Comparison of ENCODE assay signal across 13 mouse cellular contexts in the genomic region with DNA sequence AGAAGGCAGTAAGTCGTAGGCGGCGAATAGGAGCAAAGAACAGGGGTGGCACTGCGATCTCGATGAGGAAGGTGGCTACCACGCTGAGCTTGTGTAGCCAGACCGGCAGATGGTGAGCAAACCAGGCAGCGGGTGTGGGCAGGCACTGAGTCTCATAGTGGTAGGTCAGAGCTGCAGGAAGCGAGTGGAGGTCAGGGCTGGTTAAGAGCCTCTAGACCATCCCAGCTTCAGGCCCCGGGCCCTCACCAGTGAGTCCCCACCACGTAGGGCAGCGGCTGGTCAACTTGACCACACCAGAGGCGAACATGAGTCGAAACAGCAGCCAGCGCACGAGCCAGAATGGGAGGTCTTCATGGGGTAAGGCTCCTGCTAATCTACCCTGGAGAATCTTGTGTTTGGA. TPM values are rescaled to one million over a fixed set of nuclear protein-coding genes. Genes with fewer than 3 reads are reported as not detected.
DNase-seq lines count a peak whose midpoint lies in the region; ATAC-seq and TF ChIP-seq lines count a peak whose summit lies in the region.
"Had no signal": no experiment of that assay in that cellular context is flagged by ENCODE, and none has a peak within 500 bp of the region (broad histone marks: within the 10 kb centered on the region; RNA-seq: fewer than 3 reads in every experiment).

No protein-coding gene starts in this region.

- ATAC-seq in forebrain, embryonic 13.5 days, result no peak
- no peak for ATAC-seq in forebrain, embryonic 14.5 days
- no peak for ATAC-seq in kidney, embryonic 16.5 days (ENCODE audit: low FRiP score, low TSS enrichment)
- ATAC-seq in G1E (ENCODE audit: extremely low read depth, insufficient number of reproducible peaks, low FRiP score, poor library complexity, severe bottlenecking), result no peak
- ATAC-seq in liver, embryonic 14.5 days (ENCODE audit: insufficient read depth), result no peak
- no peak for ATAC-seq in megakaryocyte-erythroid progenitor cell, adult 5-6 weeks (replicated peaks; ENCODE audit: low FRiP score, low TSS enrichment, poor library complexity, severe bottlenecking)
- ATAC-seq: CD4-positive, CD25-positive, alpha-beta regulatory T cell, adult 4 months had no signal

- H3K9ac ChIP-seq in forebrain, embryonic 13.5 days, result peak overlapping the region; percentile 90; the same call in 1 of the 2 replicates
- no peak overlapping the region; the same call in 1 of the 2 replicates for H3K9ac ChIP-seq in forebrain, embryonic 14.5 days (ENCODE audit: low read length)
- H3K9ac ChIP-seq in kidney, embryonic 16.5 days (replicated peaks; ENCODE audit: low read length), result peak overlapping the region; percentile 77; the same call in 1 of the 2 replicates
- H3K9ac ChIP-seq in liver, embryonic 14.5 days (replicated peaks), result peak overlapping the region; percentile 96; the same call in 1 of the 2 replicates

- H3K4me1 ChIP-seq in forebrain, embryonic 13.5 days, result peaks cover 37% of the 10 kb centered on the region
- peaks cover 14% of the 10 kb centered on the region for H3K4me1 ChIP-seq in forebrain, embryonic 14.5 days (ENCODE audit: control insufficient read depth, insufficient read depth, low read length)
- H3K4me1 ChIP-seq in kidney, embryonic 16.5 days (ENCODE audit: insufficient read depth, low read length), result peaks cover 22% of the 10 kb centered on the region
- H3K4me1 ChIP-seq in G1E (ENCODE audit: insufficient read depth, low read depth, low read length), result peaks cover 36% of the 10 kb centered on the region
- peaks cover 14 to 22% of the 10 kb centered on the region in 2 experiments for H3K4me1 ChIP-seq in liver, embryonic 14.5 days (replicated peaks; ENCODE audit: control insufficient read depth in 2 of 2, insufficient read depth in 2 of 2, low read length in 1 of 2)

- no peak for TF ChIP-seq EP300 in liver, embryonic 14.5 days (IDR thresholded peaks at IDR 0.05; ENCODE audit: low read depth)

- H3K9me3 ChIP-seq in forebrain, embryonic 13.5 days (replicated peaks), result no peaks in the 10 kb centered on the region
- H3K9me3 ChIP-seq in forebrain, embryonic 14.5 days (replicated peaks; ENCODE audit: control insufficient read depth, low read length), result no peaks in the 10 kb centered on the region
- no peaks in the 10 kb centered on the region for H3K9me3 ChIP-seq in kidney, embryonic 16.5 days (ENCODE audit: low read length)
- no peaks in the 10 kb centered on the region for H3K9me3 ChIP-seq in G1E (replicated peaks)
- no peaks in the 10 kb centered on the region for H3K9me3 ChIP-seq in liver, embryonic 14.5 days (ENCODE audit: control insufficient read depth, low read length)

- no peak for TF ChIP-seq CTCF in G1E (IDR thresholded peaks at IDR 0.05; ENCODE audit: low read depth, low read length)
- TF ChIP-seq CTCF in liver, embryonic 14.5 days (IDR thresholded peaks at IDR 0.05; ENCODE audit: low read depth), result no peak

- H3K4me2 ChIP-seq in forebrain, embryonic 13.5 days, result peak overlapping the region; percentile 83; the same call in 1 of the 2 replicates
- no peak overlapping the region for H3K4me2 ChIP-seq in forebrain, embryonic 14.5 days (ENCODE audit: low read length)
- H3K4me2 ChIP-seq in kidney, embryonic 16.5 days (replicated peaks; ENCODE audit: low read depth, low read length), result no peak overlapping the region
- peak overlapping the region; percentile 77 for H3K4me2 ChIP-seq in liver, embryonic 14.5 days (ENCODE audit: low read depth)

- no peak overlapping the region; the same call in 1 of the 2 replicates for H3K4me3 ChIP-seq in forebrain, embryonic 13.5 days
- no peak overlapping the region for H3K4me3 ChIP-seq in forebrain, embryonic 14.5 days (ENCODE audit: low read depth, low read length)
- H3K4me3 ChIP-seq in kidney, embryonic 16.5 days (ENCODE audit: low read length), result no peak overlapping the region
- H3K4me3 ChIP-seq in G1E (ENCODE audit: low read depth, low read length), result peak overlapping the region; percentile 48; the same call in 1 of the 2 replicates
- peak overlapping the region in 1 of 2 experiments; percentile 80; a peak in 1 of 4 replicates for H3K4me3 ChIP-seq in liver, embryonic 14.5 days (ENCODE audit: insufficient read depth in 1 of 2, low read depth in 2 of 2, low read length in 2 of 2)

- H3K27me3 ChIP-seq in forebrain, embryonic 13.5 days, result no peaks in the 10 kb centered on the region
- no peaks in the 10 kb centered on the region for H3K27me3 ChIP-seq in forebrain, embryonic 14.5 days (replicated peaks; ENCODE audit: control insufficient read depth, insufficient read depth, low read length)
- H3K27me3 ChIP-seq in kidney, embryonic 16.5 days (ENCODE audit: insufficient read depth, low read length), result no peaks in the 10 kb centered on the region
- no peaks in the 10 kb centered on the region for H3K27me3 ChIP-seq in G1E (ENCODE audit: insufficient read depth, low read length)
- H3K27me3 ChIP-seq in liver, embryonic 14.5 days (ENCODE audit: control insufficient read depth, insufficient read depth, low read length), result no peaks in the 10 kb centered on the region

- DNase-seq in forebrain, embryonic 14.5 days (ENCODE audit: low spot score), result no peak
- no peak for DNase-seq in kidney, adult 11 months
- DNase-seq in G1E (ENCODE audit: low spot score), result no peak
- DNase-seq in liver, embryonic 14.5 days (ENCODE audit: low read depth in 3 of 3, low spot score in 3 of 3), result no peak
- DNase-seq in layer of hippocampus, postnatal 10 days (ENCODE audit: low spot score in 2 of 2), result no peak
- DNase-seq: right cerebral cortex, postnatal 14 days; thymus, adult 18-20 months had no signal

- H3K27ac ChIP-seq in forebrain, embryonic 13.5 days, result no peak overlapping the region
- no peak overlapping the region for H3K27ac ChIP-seq in forebrain, embryonic 14.5 days (ENCODE audit: low read depth, low read length)
- H3K27ac ChIP-seq in kidney, embryonic 16.5 days (ENCODE audit: low read length), result no peak overlapping the region
- no peak overlapping the region for H3K27ac ChIP-seq in liver, embryonic 14.5 days

- 94% methylated on average over 16 of the region's 16 CpGs for WGBS in forebrain, embryonic 13.5 days
- 96% methylated on average over 16 of the region's 16 CpGs for WGBS in forebrain, embryonic 14.5 days
- WGBS in kidney, embryonic 16.5 days, result 96% methylated on average over 16 of the region's 16 CpGs
- 91% methylated on average over 16 of the region's 16 CpGs for WGBS in liver, embryonic 14.5 days (ENCODE audit: insufficient replicate concordance)

- H3K36me3 ChIP-seq in forebrain, embryonic 13.5 days (ENCODE audit: poor library complexity, severe bottlenecking), result peaks cover 51% of the 10 kb centered on the region
- peaks cover 49% of the 10 kb centered on the region for H3K36me3 ChIP-seq in forebrain, embryonic 14.5 days (ENCODE audit: control insufficient read depth, insufficient read depth, low read length)
- H3K36me3 ChIP-seq in kidney, embryonic 16.5 days (ENCODE audit: insufficient read depth, low read length), result peaks cover 29% of the 10 kb centered on the region
- H3K36me3 ChIP-seq in G1E (replicated peaks), result peaks cover 67% of the 10 kb centered on the region
- peaks cover 29% of the 10 kb centered on the region for H3K36me3 ChIP-seq in liver, embryonic 14.5 days (replicated peaks; ENCODE audit: control insufficient read depth, insufficient read depth, low read depth)

RNA-seq across cellular contexts. Expression of gene Lmf2, which starts 1.6 kb away (rescaled TPM):
- polyA plus RNA-seq in forebrain, embryonic 13.5 days (2015; fragmentation: Nextera tagmentation; extraction: Ambion mirVana), result 34.4 and 38.6 TPM in 2 replicates
- polyA plus RNA-seq in forebrain, embryonic 14.5 days (2014; fragmentation: Nextera tagmentation; extraction: Ambion mirVana), result 19.9 and 22.1 TPM in 2 replicates
- polyA plus RNA-seq in kidney, embryonic 16.5 days (2015; fragmentation: Nextera tagmentation; extraction: Ambion mirVana), result 68.3 and 79.0 TPM in 2 replicates
- total RNA-seq in G1E (2014; fragmentation: Nextera tagmentation) (42.7 and 76.3 TPM in 2 replicates), G1E (2017) (13.7 and 15.3 TPM in 2 replicates)
- 116 and 125 TPM in 2 replicates for polyA plus RNA-seq in G1E (2012)
- 12.3 and 15.1 TPM in 2 replicates for polyA plus RNA-seq in liver, embryonic 14.5 days (2012; rRNA removed)
- polyA plus RNA-seq in liver, embryonic 14.5 days (2014; fragmentation: Nextera tagmentation; extraction: Ambion mirVana), result 17.2 and 18.9 TPM in 2 replicates
- 10 to 100 TPM; 24.1 to 29.3 TPM for total RNA-seq in layer of hippocampus, postnatal 10 days (2021)
- total RNA-seq in megakaryocyte-erythroid progenitor cell, adult 5-6 weeks (2014; fragmentation: Nextera tagmentation), result 30.5 and 38.1 TPM in 2 replicates
- 6.5 and 8.2 TPM in 2 replicates for total RNA-seq in megakaryocyte-erythroid progenitor cell, adult 5-6 weeks (2017)

RNA-seq across cellular contexts. Expression of gene Ncaph2, which starts 1.7 kb away (rescaled TPM):
- polyA plus RNA-seq in forebrain, embryonic 13.5 days (2015; fragmentation: Nextera tagmentation; extraction: Ambion mirVana), result 156 and 170 TPM in 2 replicates
- 132 and 141 TPM in 2 replicates for polyA plus RNA-seq in forebrain, embryonic 14.5 days (2014; fragmentation: Nextera tagmentation; extraction: Ambion mirVana)
- 165 and 175 TPM in 2 replicates for polyA plus RNA-seq in kidney, embryonic 16.5 days (2015; fragmentation: Nextera tagmentation; extraction: Ambion mirVana)
- total RNA-seq in G1E (2014; fragmentation: Nextera tagmentation), result 147 and 164 TPM in 2 replicates
- total RNA-seq in G1E (2017), result 130 and 148 TPM in 2 replicates
- 68.4 and 78.1 TPM in 2 replicates for polyA plus RNA-seq in G1E (2012)
- polyA plus RNA-seq in liver, embryonic 14.5 days (2012; rRNA removed), result 63.8 and 77.0 TPM in 2 replicates
- 104 and 106 TPM in 2 replicates for polyA plus RNA-seq in liver, embryonic 14.5 days (2014; fragmentation: Nextera tagmentation; extraction: Ambion mirVana)
- total RNA-seq in layer of hippocampus, postnatal 10 days (2021), result 10 to 100 TPM; 73.2 to 82.3 TPM
- 144 and 155 TPM in 2 replicates for total RNA-seq in megakaryocyte-erythroid progenitor cell, adult 5-6 weeks (2014; fragmentation: Nextera tagmentation)
- total RNA-seq in megakaryocyte-erythroid progenitor cell, adult 5-6 weeks (2017), result 88.3 and 91.2 TPM in 2 replicates

RNA-seq across cellular contexts. Expression of gene Miox, which starts 19.6 kb away (rescaled TPM):
- not detected in 2 replicates for polyA plus RNA-seq in forebrain, embryonic 13.5 days (2015; fragmentation: Nextera tagmentation; extraction: Ambion mirVana)
- polyA plus RNA-seq in forebrain, embryonic 14.5 days (2014; fragmentation: Nextera tagmentation; extraction: Ambion mirVana), result not detected in 2 replicates
- polyA plus RNA-seq in kidney, embryonic 16.5 days (2015; fragmentation: Nextera tagmentation; extraction: Ambion mirVana), result 17.0 and 28.6 TPM in 2 replicates
- total RNA-seq in G1E (2014; fragmentation: Nextera tagmentation), result not detected in 2 replicates
- 0.11 and 0.12 TPM in 2 replicates for total RNA-seq in G1E (2017)
- polyA plus RNA-seq in G1E (2012), result not detected in 2 replicates
- polyA plus RNA-seq in liver, embryonic 14.5 days (2012; rRNA removed), result 9.7 and 11.2 TPM in 2 replicates
- 10.2 and 10.8 TPM in 2 replicates for polyA plus RNA-seq in liver, embryonic 14.5 days (2014; fragmentation: Nextera tagmentation; extraction: Ambion mirVana)
- total RNA-seq in layer of hippocampus, postnatal 10 days (2021), result not detected
- not detected in 2 replicates for total RNA-seq in megakaryocyte-erythroid progenitor cell, adult 5-6 weeks (2014; fragmentation: Nextera tagmentation)
- total RNA-seq in megakaryocyte-erythroid progenitor cell, adult 5-6 weeks (2017), result not detected in 2 replicates
- total RNA-seq: gastrocnemius, postnatal 4 days; left cerebral cortex, postnatal 14 days had no signal
- polyA plus RNA-seq: CD4-positive, CD25-positive, alpha-beta regulatory T cell, adult 4 months had no signal

RNA-seq across cellular contexts. Expression of gene Sco2, which starts 19.8 kb away (rescaled TPM):
- 4.0 and 7.4 TPM in 2 replicates for polyA plus RNA-seq in forebrain, embryonic 13.5 days (2015; fragmentation: Nextera tagmentation; extraction: Ambion mirVana)
- polyA plus RNA-seq in forebrain, embryonic 14.5 days (2014; fragmentation: Nextera tagmentation; extraction: Ambion mirVana), result 14.7 and 16.4 TPM in 2 replicates
- 9.7 and 11.8 TPM in 2 replicates for polyA plus RNA-seq in kidney, embryonic 16.5 days (2015; fragmentation: Nextera tagmentation; extraction: Ambion mirVana)
- 9.5 and 15.0 TPM in 2 replicates for total RNA-seq in G1E (2014; fragmentation: Nextera tagmentation)
- 26.2 and 27.8 TPM in 2 replicates for total RNA-seq in G1E (2017)
- 62.3 and 64.6 TPM in 2 replicates for polyA plus RNA-seq in G1E (2012)
- 9.8 and 10.7 TPM in 2 replicates for polyA plus RNA-seq in liver, embryonic 14.5 days (2012; rRNA removed)
- 2.8 and 4.4 TPM in 2 replicates for polyA plus RNA-seq in liver, embryonic 14.5 days (2014; fragmentation: Nextera tagmentation; extraction: Ambion mirVana)
- 10 to 100 TPM; 27.9 to 29.1 TPM for total RNA-seq in layer of hippocampus, postnatal 10 days (2021)
- 26.1 and 28.3 TPM in 2 replicates for total RNA-seq in megakaryocyte-erythroid progenitor cell, adult 5-6 weeks (2014; fragmentation: Nextera tagmentation)
- 12.2 and 17.0 TPM in 2 replicates for total RNA-seq in megakaryocyte-erythroid progenitor cell, adult 5-6 weeks (2017)

RNA-seq across cellular contexts. Expression of gene Tymp, which starts 23.0 kb away (rescaled TPM):
- polyA plus RNA-seq in forebrain, embryonic 13.5 days (2015; fragmentation: Nextera tagmentation; extraction: Ambion mirVana), result 1.8 and 1.9 TPM in 2 replicates
- polyA plus RNA-seq in forebrain, embryonic 14.5 days (2014; fragmentation: Nextera tagmentation; extraction: Ambion mirVana), result 2.4 and 2.8 TPM in 2 replicates
- 0.94 and 1.9 TPM in 2 replicates for polyA plus RNA-seq in kidney, embryonic 16.5 days (2015; fragmentation: Nextera tagmentation; extraction: Ambion mirVana)
- not detected in 2 replicates for total RNA-seq in G1E (2014; fragmentation: Nextera tagmentation)
- 0.27 and 0.35 TPM in 2 replicates for total RNA-seq in G1E (2017)
- 0.61 and 0.69 TPM in 2 replicates for polyA plus RNA-seq in G1E (2012)
- 0.70 and 0.88 TPM in 2 replicates for polyA plus RNA-seq in liver, embryonic 14.5 days (2012; rRNA removed)
- polyA plus RNA-seq in liver, embryonic 14.5 days (2014; fragmentation: Nextera tagmentation; extraction: Ambion mirVana), result 0.40 and 0.56 TPM in 2 replicates
- 1 to 10 TPM; 1.1 to 1.4 TPM for total RNA-seq in layer of hippocampus, postnatal 10 days (2021)
- not detected in 2 replicates for total RNA-seq in megakaryocyte-erythroid progenitor cell, adult 5-6 weeks (2014; fragmentation: Nextera tagmentation)
- 0.65 TPM in 1 of 2 replicates, not detected in the other for total RNA-seq in megakaryocyte-erythroid progenitor cell, adult 5-6 weeks (2017)
- polyA plus RNA-seq: CD4-positive, CD25-positive, alpha-beta regulatory T cell, adult 4 months had no signal

Comparison
In these comparisons a context has a peak if more than half of its experiments do, and no peak if none do; other contexts are left out.
1. H3K4me2 ChIP-seq: peak in forebrain, embryonic 13.5 days (single experiment) and liver, embryonic 14.5 days (single experiment); none in forebrain, embryonic 14.5 days (single experiment) and kidney, embryonic 16.5 days (single experiment).